Mouse (Mus musculus): ENCODE results near the gene Map2.

The Map2 gene

DNA sequence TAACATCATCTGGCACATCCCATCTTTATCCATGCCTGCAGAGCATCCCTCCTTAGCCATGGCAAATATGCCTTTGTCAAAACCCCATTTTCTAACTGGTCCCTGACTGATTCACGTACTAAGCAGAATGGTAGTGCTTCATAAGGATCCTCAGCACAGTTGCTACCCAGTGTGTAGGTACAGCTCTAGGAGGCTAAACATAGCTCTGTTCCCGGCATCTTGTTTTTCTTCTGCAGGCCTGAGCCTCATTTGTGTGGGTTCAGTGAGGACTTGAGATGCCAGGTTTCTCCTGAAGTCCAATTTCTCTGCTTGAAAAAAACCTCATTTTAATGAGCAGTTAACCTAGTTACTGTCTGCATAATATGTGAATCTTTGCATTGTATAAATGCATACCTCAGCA is 30.4 kb downstream of the Map2 start:
- DNase-seq: no peak

DNA sequence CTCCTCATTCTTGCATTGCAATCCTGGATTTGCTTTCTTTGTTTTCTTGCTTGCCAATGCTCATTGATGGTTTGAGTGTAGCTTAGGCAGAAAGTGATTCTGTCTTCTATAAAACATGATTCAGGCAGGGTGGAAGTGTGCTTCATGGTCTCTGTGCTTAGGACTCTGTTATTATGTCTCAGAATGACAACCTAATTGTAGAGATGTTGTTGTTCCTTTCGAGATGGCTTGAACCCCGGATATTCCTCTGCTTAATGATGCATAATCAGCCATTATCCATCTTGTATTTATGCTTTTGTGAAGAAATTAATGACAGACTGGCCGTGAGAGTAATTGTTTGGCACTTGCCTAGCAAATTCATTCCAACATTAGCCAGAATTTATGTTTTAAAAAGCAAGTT is 31.8 kb downstream of the Map2 start:
- DNase-seq: no peak

DNA sequence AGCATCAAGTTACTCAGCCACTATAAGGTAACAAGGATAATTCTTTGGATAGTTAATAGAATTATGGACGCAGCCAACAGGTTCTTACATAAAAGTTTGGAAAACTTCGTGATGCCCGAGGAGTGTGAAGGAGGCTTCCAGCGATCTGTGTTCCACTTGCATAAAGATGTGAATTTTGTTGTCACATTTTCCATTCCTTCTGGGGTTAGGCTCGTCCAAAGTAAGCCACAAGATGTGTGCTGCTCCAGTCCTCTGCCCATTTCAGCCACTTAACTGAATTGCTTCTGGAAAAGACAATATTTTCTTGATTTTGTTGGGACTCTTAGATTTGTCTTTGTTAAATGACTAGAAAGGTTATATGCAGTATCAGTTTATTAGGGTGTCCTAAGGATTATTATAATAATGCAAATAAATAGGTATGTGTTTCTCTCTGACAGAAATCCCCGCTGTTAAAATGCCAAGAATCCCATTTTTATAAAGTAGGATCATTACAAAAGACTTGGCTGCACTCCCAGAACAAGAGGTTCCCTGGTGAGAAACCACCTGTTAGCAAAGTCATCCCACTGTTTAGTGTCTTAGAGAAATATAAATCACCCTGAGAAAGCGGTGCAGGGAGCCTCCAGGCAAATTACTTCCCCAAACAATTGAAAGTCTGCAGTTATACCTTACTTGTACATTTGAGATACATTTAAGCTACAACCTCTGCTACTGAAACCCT is 36.2 kb downstream of the Map2 start:
- DNase-seq: no peak

DNA sequence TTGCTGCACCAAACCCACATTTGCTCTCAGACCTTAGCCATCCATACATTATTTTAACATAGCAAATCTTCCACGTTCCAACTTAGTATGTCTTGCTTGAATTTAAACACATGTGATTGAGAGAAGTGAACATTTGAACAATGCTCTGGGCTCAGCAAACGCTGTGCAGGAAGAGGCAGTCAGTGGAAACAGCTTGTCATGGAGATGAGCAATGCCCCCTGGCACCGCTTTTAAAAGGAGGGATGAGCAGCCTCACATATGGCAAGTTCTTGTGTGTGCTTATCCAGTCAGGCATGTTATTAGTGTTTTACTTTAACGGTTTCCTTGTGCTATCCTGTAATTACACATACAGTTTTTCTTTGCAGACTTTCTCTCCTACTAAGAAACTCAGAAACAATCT is 46.4 kb downstream of the Map2 start:
- peak; percentile 3 to 11 for DNase-seq

DNA sequence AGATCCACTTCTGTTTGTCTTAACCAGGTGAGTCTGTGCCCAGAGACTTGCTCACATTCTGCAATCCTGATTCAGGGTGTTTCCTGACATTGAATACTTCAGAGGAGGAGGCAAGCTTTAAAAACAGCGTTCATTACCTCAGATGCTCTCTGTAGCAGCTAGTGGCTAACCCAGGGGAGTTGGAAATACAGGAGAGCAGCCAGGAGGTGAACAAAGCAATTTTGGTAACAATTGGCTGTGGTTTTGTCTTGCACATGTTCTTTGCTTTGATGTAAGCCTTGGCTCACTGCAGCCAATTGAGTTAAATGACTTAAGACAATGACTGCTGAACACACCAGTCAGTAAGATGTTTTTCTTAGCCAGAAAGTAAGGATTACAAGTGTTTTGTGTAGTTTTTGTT is 48.3 kb downstream of the Map2 start:
- DNase-seq: no peak

DNA sequence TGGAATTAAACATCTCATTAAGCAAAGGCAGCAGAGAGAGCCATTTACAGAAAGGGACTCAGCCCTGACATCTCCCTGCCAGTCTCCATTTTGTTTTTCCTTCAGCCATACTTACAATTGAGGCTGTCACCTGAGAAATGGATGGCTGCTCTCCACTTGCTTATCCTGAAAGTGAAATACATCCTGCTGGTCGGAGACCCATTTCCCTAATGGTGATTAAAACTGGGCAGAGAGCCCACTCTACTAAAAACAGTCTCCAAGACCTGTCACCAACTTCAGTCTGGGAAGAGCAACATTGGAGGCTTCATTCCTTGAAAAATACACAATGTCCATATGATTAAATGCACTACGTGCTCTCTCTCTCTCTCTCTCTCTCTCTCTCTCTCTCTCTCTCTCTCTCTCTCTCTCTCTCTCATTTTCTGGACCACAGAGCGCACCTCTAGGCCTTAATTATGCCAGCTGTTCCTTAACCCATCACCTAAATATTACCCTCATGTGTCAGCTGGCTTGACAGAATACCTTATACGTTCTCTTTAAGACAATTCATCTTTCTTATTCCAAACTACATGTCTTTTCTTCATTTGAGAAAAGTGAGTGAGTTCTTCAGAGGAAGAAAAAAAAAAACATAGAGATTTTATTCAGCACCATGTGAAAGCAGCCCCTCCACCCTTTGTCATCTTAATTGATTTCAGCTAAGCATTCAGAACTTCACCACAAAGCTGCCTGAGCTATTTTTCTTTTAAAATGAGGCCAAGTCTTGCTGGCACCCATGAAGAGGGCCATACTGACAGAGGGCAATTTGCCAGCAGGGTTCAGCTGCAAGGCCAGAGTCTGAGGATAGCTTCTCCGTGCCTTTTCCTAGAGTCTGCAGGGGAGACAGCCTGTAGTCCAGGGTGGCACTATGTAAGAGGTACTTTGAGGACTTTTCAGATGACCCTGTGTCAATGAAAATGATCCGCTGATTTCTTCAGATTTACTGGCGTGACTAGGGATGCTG is 51.6 kb downstream of the Map2 start:
- DNase-seq: peak; percentile 31 to 47

DNA sequence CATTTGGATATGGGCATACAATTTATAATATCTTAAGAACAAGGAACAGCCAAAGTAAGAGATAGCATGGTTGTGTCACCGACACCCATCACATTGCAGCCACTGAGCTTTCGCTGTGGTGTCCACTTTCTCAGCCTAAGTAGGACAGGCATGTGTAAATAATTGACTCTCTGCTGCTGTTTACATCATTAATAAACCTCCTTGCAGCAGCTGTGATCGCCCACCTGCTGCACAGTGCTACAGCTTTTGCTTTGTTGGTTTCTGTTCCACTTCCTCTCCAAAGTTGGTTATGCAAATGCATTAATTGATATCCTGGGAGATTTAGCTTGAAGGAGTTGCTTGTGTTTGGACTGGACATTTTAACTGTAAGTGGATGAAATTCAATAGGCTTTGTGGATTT is 53.1 kb downstream of the Map2 start:
- peak in 1 of 2 experiments; percentile 6 for DNase-seq

DNA sequence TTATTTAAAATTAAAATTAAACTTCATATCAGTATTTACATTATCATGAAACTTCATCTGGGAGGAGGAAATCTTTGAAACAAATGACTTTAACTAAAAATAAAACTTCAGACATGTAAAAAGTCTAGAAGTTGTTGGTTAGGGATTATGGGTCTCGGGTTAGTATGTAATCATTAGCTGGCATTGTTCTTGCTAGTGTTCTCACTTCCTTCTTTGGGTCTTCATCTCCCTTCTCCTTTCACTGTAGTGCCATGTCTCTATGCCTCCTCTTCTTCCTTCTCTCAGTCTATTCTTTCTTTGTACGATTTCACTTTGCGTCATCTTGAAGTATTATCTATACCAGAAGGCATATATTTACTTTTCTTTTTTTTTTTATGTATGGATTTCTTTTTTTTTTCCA is 55.3 kb downstream of the Map2 start:
- DNase-seq: no peak

DNA sequence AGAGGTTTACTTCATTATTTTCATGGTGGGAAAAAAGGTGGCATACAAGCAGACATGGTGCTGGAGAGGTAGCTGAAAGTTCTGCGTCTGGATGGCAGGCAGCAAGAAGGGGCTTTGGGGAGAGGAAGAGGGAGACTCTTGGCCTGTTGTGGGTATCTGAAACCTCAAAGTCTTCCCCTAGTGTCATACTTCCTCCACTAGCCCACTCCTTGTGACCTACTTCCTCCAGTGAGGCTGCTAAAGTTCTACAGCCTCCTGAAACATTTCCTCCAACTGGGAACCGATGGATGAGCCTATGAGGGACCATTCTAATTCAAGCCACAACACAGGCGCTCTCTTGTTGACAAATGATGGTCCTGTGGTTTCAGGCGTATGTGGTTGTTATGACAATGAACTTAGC is 56.9 kb downstream of the Map2 start:
- DNase-seq: no peak

DNA sequence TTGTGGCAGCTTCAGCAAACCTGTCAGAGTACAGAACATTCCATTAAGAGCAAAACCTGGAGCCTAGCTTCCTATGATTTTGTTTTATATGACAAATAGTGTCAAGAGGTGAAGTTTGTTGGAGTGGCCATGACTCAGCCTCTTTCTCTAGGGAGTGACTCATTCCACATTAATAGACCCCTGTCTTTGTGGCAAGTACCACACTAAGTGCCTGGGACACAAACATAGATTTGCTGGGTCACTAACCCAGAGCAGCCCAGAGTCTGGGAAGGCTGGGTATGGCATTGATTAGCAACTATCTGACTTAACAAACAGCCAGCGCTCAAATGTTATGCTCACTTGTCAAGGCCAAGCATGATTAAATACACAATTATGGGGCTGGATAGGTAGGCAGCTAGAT is 69.8 kb downstream of the Map2 start:
- peak in 1 of 2 experiments; percentile 8 for DNase-seq

DNA sequence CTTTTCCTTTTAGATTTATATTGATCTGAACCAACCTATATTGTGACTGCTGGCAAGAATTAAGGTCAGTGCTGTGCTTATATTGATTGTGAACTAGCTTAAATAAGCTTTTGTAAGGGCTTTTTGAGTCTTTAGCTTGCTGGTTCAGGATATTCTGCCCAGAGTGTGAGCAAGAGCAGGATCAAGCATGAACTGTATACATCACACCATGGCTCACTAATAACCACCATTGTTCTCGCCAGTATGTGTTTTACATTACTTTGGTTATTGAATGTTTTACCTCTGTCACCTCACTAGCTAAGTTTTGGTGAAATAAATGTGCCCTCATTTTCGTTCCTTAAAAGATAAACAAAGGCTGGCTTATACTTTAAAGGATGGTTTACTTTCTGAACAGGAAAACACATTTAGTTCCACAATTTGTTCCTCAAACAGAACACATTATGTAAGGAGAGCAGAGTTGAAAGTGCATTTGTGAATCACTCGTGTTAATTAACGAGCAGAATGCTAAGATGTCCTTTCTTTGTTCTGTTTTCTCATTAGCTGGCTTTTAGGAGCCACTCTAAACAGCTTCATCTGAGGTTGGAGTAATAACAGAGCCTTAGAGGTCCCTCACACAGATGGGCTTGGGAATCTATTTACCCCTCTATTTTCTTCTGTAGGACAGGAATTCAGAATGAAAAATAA is 76.7 kb downstream of the Map2 start:
- DNase-seq: no peak

DNA sequence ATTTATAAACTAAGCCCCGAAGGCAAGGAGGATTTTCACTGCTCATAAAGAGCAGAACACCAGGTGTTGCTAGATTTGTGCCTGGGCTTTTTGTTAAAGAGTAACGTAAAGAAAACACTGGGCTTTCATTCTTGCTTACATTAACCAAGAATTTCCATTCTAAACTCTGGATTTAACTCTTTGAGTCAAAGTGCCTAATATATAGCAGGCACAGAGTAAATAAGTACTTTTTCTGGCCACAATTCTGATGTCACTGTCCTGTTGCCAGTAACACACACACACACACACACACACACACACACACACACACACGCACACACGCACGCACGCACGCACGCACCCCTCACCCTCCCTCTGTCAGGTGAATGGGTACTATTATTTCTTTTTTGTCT is 77.3 kb downstream of the Map2 start:
- no peak for DNase-seq

DNA sequence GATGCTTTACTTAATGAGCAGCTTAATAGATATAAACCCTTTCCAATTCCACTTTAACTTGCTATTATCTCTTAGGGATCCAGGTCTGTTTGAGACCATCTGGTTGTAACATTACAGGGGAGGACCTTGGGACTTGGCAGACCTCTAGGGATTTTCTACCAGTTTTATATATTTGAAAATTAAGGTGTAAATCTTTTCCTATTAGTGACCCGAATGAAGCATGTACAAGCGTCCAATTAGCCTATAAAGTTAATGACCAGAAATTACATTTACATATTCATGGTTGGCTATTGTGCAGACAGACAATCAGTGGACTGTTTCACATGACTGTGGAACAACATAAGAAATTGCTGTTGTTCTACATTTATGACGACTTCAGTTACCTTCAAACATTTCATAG is 88.1 kb downstream of the Map2 start:
- DNase-seq: no peak

DNA sequence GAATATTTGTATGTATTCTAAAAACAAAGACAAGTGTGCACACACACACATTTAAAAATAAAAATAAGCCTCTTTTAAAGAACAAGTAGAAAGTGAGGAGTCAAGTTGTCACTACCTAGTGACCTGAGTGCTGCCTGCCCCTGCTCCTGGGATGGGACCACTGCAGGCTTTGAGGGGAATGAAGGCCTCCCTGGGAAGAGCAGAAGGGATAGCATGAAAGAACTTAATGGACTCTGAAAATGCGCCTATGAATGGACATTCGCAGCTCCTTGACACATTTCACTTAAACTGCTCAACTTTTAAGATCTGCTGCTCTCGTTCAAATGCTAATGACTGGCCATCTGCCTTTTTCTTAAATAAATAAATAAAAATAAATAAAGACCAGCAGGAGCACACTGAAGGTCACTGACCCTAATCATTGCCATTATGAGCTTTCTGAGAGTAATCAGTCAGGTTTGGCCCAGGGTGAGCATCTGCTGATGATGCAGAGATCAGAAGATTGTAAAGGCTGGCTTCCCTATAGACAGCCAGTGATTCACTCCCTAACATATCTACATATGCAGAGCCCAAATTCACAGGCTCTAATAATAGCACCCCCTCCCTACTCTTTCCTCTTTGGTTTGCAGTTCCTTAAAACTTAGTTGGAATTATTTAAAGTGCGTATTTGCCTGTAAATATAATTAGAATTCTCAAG is 91.3 kb downstream of the Map2 start:
- DNase-seq: no peak

DNA sequence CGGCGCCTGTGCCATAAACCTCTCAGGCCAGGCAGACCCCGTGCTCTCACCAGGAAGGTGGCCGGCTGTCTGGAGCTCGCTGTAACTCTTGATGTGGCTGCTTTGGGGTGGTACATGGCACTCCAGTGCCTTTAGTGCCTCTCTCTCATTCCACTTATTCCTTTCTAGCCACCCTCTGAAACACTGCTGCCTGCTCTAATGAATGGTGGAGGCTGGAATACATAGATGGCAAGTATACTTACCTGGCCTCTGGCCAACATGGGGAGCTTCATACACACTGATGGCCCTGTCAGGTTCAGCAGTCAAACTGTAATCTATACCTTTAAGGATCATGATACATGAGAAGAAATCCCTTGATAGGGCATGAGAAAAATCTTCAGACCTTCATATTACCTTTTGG is 102.6 kb downstream of the Map2 start:
- DNase-seq: no peak

DNA sequence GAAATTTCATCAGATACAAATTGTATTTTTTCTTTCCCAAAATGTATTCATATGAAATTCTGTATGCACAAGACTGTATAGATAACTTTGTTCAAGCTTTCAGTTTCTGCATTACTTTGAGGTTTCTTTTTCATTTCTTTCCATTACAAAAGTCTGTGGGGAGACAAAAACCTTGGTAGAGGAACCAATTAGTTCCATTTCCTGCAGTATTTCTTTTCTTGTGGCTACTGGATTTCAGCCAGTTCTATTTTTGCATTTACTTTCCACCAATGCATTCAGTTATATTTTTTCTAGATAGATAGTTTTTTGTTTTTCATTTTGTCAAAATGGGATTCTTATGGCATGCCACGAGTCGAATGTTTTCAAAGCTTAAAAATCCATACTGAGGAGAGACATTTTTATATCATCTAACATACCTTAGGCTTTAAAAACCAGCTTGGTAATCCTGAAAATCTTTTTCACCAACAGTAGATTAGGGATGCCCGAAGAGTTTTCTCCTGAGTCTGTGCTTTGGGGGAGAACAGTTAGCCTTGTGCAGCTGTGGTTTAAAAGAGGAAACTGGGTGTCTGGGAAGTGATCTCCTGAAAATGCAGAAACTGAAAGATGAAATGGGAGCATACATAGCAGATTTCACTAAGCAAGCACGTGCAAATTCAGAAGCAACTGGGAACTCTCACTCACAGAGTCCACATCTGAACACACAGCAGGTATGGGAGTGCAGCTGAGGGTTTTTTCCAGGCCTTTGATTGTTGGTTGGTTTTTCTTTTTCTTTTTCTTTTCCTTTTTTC is 104.3 kb downstream of the Map2 start:
- no peak for DNase-seq

DNA sequence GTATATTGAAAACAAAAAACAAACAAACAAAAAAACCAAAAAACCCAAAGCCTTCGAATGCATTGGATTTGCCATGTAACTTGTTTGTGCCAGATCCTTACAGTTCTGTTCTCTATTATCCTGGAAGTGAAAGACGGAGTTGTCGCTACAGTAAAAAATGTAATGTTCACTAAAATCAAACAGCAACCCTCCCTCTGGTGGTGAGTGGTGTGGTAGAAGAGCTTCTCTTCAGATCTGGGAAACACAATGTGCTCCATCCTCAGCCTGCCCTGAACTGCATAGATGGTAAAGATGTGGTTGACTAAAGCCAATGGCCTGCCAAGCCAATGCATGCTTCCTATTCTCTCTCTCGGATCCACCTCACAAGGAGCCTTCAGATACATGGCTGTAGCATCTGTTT is 105.1 kb downstream of the Map2 start:
- peak in 1 of 2 experiments; percentile 3 for DNase-seq

DNA sequence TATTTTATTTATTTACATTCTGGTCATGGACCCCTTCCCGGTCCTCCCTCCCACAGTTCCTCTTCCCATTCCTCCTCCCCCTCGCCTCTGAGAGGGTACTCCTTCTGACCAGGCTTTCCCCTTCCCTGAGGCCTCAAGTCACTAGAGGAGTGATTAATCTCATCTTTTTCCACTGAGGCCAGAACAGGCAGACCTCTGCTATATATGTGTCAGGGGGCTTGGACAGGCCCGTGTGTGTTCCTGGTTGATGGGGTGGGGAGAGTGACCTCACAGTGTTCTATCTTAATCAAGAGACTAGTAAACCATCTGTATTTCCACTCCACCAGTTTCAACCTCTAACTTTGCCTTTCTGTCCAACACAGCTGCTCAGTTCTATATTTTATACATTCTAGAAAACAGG is 107.4 kb downstream of the Map2 start:
- DNase-seq: no peak

DNA sequence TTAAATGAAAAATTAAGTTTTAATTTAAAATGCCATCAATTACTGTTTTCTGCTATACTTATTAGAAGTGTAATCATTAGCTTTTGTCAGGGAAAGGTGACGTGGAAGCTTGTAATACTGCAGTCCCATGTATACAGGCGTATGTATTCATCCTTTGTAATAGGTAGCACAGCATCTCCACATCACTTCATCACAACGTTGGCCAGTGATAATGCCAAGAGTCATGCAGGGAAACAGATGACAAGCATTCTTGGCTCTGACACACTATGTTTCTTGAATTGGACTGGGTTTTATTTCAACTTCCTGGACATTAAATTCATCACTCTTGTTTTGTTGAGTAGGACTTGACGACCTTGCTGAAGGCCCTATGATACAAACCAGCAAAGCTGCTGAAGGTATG is 113.9 kb downstream of the Map2 start:
- DNase-seq: no peak

DNA sequence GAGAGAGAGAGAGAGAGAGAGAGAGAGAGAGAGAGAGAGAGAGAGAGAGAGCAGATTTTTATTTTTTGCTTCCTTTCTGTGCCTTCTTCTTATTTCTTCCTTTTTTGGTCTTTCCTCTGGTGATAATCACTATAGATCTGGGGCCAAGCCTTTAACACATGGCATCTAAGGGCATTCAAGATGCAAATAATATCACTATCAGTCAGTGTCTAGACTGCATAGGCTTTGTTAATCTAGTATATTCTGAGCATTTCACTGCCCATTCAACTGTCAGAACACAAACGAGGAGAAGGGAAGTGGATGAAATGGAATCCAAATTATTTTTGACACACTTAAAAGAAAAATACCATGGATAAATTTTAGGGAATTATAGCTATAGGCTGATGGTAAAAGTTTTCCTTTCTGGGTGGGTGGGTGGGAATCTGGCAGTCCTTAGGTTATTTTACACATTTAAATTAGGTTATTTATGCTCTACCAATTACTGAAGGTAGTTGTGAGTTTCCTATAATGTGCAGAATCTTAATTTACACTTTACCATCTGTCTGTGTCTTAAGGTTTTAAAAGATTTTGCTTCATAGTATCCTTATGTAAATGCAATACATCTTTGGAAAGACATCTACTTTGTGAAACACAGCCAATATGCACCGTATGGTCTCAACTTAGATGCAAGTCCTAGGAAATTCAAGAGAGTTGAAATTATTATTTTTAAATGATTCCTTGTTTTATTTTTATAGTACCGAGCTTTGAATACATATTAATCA is 117.2 kb downstream of the Map2 start:
- no peak for DNase-seq

DNA sequence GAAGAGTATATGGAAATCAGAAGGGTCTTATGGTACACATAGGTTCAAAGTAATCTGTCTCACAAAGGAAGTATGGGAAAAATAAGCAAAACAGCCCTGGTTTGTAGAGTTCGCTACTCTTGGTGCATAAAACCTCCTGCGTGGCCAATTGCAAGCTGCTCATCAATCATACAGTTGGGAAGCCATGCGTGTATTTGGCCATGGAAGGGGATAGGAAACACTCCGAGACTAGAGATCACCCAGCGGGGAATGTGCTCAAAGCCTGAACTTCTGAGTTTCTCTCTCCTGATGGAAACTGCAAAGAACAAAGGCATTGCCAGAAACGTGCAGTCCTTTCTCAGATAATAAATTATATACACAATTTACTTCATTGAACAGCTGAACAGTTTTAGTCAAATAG is 124.3 kb downstream of the Map2 start:
- no peak for DNase-seq

Measured in kidney, postnatal 4 days (tissue).